In the genomic region with DNA sequence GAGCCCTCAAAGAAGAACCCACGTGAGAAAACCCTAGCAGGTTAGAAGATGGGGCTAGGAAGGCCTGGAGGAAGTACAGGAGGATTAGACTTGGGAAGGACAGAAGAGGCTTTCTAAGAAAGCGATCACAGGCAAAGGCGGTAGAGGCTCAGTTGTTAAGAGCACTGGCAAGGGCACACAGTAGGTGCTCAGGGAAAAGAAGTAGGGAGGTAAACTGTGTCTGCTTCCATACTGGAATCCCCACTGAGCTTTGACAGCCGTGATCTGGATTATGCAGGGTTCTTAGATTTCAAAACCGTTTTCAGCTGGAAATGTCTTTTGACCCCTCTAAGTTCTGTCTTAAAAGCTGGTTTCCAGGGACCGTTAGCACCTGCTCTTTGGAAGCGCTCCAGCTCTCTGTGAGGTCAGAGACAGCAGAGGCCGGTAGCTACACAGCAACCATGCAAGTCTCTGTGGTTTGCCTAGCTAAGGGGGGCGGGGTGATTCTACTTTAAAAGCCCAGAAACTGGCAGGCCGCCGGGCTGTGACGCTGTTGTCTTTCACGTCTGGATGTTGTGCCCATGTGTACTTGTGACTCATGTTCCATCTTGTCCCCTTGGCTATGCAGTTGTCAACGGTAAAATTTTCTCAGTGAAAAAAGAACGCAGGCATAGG, we compare ENCODE assay signal across 8 mouse cellular contexts. TPM values are rescaled to one million over a fixed set of nuclear protein-coding genes. Genes with fewer than 3 reads are reported as not detected.
A peak's percentile ranks its signal among the peaks of the same experiment; 100 is the strongest.
DNase-seq lines count a peak whose midpoint lies in the region; TF ChIP-seq lines count a peak whose summit lies in the region.

No protein-coding gene starts in this region.

- WGBS in cerebellum, adult 2 months = 41% methylated on average over 15 of the region's 15 CpGs

- no peak overlapping the region for H3K4me3 ChIP-seq in cerebellum, adult 2 months (replicated peaks; ENCODE audit: insufficient read depth, low read depth, low read length)

- TF ChIP-seq CTCF in brain, embryonic 14.5 days (IDR thresholded peaks at IDR 0.05; ENCODE audit: borderline replicate concordance, extremely low read depth, insufficient read depth, insufficient read length) = no peak
- no peak for TF ChIP-seq CTCF in cerebellum, adult 2 months (IDR thresholded peaks at IDR 0.05; ENCODE audit: borderline replicate concordance, insufficient read depth, low read depth, low read length)

- H3K27ac ChIP-seq in cerebellum, adult 2 months (ENCODE audit: insufficient read depth, low read length) = no peak overlapping the region

- DNase-seq in gastrocnemius, postnatal 10 days = peak; percentile 17
- DNase-seq in gastrocnemius, postnatal 14 days = no peak
- peak; percentile 88 for DNase-seq in CD4-positive helper T cell, adult 2 months (ENCODE audit: low read depth, low spot score)
- DNase-seq in brain, embryonic 14.5 days (ENCODE audit: low read depth) = peak; percentile 45
- peak; percentile 27 for DNase-seq in layer of hippocampus, adult 9-11 months
- DNase-seq in right cerebral cortex, postnatal 25 days = peak; percentile 22
- DNase-seq in cerebellum, adult 2 months = no peak
- DNase-seq in heart, postnatal 36 days = no peak

- H3K27me3 ChIP-seq in cerebellum, adult 2 months (ENCODE audit: control insufficient read depth, insufficient read depth, low read length) = no peaks in the 10 kb centered on the region; the same call in 1 of the 2 replicates

- no peaks in the 10 kb centered on the region for H3K4me1 ChIP-seq in cerebellum, adult 2 months (ENCODE audit: control insufficient read depth, insufficient read depth, low read length)

- TF ChIP-seq POLR2A in brain, embryonic 14.5 days (IDR thresholded peaks at IDR 0.05; ENCODE audit: borderline replicate concordance, extremely low read depth, insufficient read depth, insufficient read length, poor library complexity, severe bottlenecking) = no peak
- no peak for TF ChIP-seq POLR2A in cerebellum, adult 2 months (IDR thresholded peaks at IDR 0.05; ENCODE audit: borderline replicate concordance, insufficient read depth, low read length)

- intact Hi-C loops in gastrocnemius, postnatal 14 days (cut with DNase I; ENCODE audit: low total_unique reads) = no loop called here
- intact Hi-C loops in heart, postnatal 36 days (cut with DNase I) = no loop called here

RNA-seq across cellular contexts. Expression of a gene that starts 43.8 kb away (rescaled TPM):
- total RNA-seq in gastrocnemius, postnatal 10 days (2021) = 10 to 100 TPM; 57.0 to 57.7 TPM
- total RNA-seq in gastrocnemius, postnatal 14 days (2021) = 10 to 100 TPM; 52.2 to 53.5 TPM
- 42.9 and 56.6 TPM in 2 replicates for polyA plus RNA-seq in brain, embryonic 14.5 days (2012; rRNA removed)
- 43.7 and 49.9 TPM in 2 replicates for polyA plus RNA-seq in cerebellum, adult 2 months (2012; rRNA removed)
- 10 to 100 TPM; 77.8 to 79.0 TPM for total RNA-seq in heart, postnatal 36 days (2021)

Comparison
In these comparisons a context has a peak if more than half of its experiments do, and no peak if none do; other contexts are left out.
1. DNase-seq: peak in gastrocnemius, postnatal 10 days (single experiment), CD4-positive helper T cell, adult 2 months (single experiment), brain, embryonic 14.5 days (single experiment), layer of hippocampus, adult 9-11 months (single experiment) and right cerebral cortex, postnatal 25 days (single experiment); none in gastrocnemius, postnatal 14 days (single experiment), cerebellum, adult 2 months (0 of 2) and heart, postnatal 36 days (0 of 2).